Mouse (Mus musculus) erythroblast, embryonic 14.5 days (primary cell): Measurements from ENCODE around the gene Fcer2a.

ENCODE experiments used
- GATA1 ChIP-seq: IDR thresholded peaks from 2 replicates; pipeline ENCODE4 v1.6.1; 2012; ENCODE audit warnings: low read length, inconsistent platforms, mixed read lengths
- TAL1 ChIP-seq: IDR thresholded peaks from 3 replicates; pipeline ENCODE4 v1.6.1; 2012; ENCODE audit warnings: low read length, inconsistent platforms, mixed read lengths

DNA sequence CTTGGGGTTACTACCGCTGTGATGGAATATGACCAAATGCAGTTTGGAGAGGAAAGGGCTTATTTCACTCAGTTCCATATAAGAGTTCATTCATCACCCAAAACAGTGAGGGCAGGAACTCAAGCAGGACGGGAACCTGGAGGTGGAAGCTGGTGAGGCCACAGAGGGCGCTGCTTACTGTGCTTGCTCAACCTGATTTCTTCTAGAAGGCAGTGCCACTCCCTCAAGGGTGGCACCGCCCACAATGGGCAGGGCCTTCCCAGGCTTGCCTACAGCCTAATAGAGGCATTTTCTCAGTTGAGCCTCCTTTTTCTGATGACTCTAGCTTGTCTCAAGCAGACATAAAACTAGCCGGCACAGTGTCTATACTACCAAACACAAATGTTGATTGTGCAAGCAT lies 48.2 kb downstream of the Fcer2a start:
- no peak for TF ChIP-seq GATA1
- TF ChIP-seq TAL1, result no peak
